24 mouse cellular contexts compared by ENCODE assay signal in the genomic region with DNA sequence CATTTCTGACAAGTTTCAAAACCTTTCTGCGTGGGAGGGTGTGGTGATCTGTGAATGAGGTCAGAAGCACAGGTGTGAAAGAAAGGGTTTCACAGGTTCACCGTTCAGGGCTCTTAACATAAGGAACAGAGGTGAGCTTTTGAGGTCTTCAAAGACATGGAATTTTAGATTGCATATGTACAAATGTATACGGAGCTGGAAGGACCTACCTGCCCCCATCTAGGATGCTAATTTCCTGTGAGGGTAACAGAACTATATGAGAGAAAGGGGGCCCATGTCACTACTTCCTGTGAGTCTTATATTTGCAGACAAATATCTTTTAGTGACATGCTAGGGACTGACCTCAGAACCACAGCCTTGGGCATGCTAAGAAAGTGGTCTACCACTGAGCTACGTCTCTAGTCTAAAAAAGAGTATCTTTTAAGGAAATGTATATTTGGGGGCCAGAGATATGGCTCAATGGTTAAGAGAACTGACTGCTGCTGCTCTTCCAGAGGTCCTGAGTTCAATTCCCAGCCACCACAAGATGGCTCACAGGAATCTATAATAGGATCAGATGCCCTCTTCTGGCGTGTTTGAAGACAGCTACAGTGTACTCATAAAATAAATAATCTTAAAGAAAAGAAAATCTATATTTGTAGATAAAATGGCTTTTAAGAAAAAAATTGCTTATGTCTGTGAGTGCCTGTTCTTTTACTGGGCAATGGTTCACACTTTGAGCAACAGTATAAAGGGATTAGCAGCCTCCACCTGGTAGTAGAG. TPM values are rescaled to one million over a fixed set of nuclear protein-coding genes. Genes with fewer than 3 reads are reported as not detected.
DNase-seq lines count a peak whose midpoint lies in the region; ATAC-seq and TF ChIP-seq lines count a peak whose summit lies in the region.
"Had no signal": no experiment of that assay in that cellular context is flagged by ENCODE, and none has a peak within 500 bp of the region (broad histone marks: within the 10 kb centered on the region; RNA-seq: fewer than 3 reads in every experiment).

No protein-coding gene starts in this region.

- H3K9me3 ChIP-seq in midbrain, postnatal 0 days (ENCODE audit: low read length) = no peaks in the 10 kb centered on the region
- H3K9me3 ChIP-seq in midbrain, embryonic 11.5 days (ENCODE audit: control insufficient read depth, low read length) = no peaks in the 10 kb centered on the region
- H3K9me3 ChIP-seq in liver, embryonic 14.5 days (ENCODE audit: control insufficient read depth, low read length) = no peaks in the 10 kb centered on the region
- no peaks in the 10 kb centered on the region for H3K9me3 ChIP-seq in forebrain, embryonic 11.5 days (ENCODE audit: control insufficient read depth, low read length)
- H3K9me3 ChIP-seq: embryonic facial prominence, embryonic 15.5 days; limb, embryonic 15.5 days; neural tube, embryonic 15.5 days; stomach, embryonic 15.5 days had no signal

- peak; percentile 6; the same call in 1 of the 2 replicates for TF ChIP-seq CTCF in midbrain, postnatal 0 days (IDR thresholded peaks at IDR 0.05)
- TF ChIP-seq CTCF in liver, embryonic 14.5 days (IDR thresholded peaks at IDR 0.05; ENCODE audit: low read depth) = peak; percentile 33; the same call in 1 of the 2 replicates

- ATAC-seq in midbrain, postnatal 0 days (ENCODE audit: low FRiP score) = no peak
- no peak for ATAC-seq in midbrain, embryonic 11.5 days (ENCODE audit: low FRiP score)
- ATAC-seq in activated CD4-positive, CD25-positive, alpha-beta regulatory T cell, adult 4 months = peak; percentile 54
- no peak for ATAC-seq in liver, embryonic 14.5 days (ENCODE audit: insufficient read depth)
- no peak for ATAC-seq in forebrain, embryonic 11.5 days (replicated peaks; ENCODE audit: low FRiP score)
- ATAC-seq: forebrain, embryonic 14.5 days; inflammation-experienced regulatory T-cells, adult 6 months; midbrain, embryonic 16.5 days; Patski had no signal

- DNase-seq in midbrain, postnatal 0 days (ENCODE audit: low spot score) = no peak
- no peak for DNase-seq in midbrain, embryonic 11.5 days (ENCODE audit: low spot score, missing footprints)
- no peak for DNase-seq in liver, embryonic 14.5 days (ENCODE audit: low read depth in 3 of 3, low spot score in 3 of 3)
- DNase-seq in splenic B cell, adult 2 months (ENCODE audit: low read depth, low spot score) = peak; percentile 13
- DNase-seq in forebrain, embryonic 11.5 days (ENCODE audit: low spot score) = no peak
- no peak for DNase-seq in cerebellum, adult 11 months
- DNase-seq: cerebellum, adult 18-20 months; gastrocnemius, postnatal 14 days; lung, postnatal 4 days; thymus, postnatal 14 days had no signal

- no peak overlapping the region for H3K4me2 ChIP-seq in midbrain, postnatal 0 days (ENCODE audit: low read depth, low read length, poor library complexity, severe bottlenecking)
- H3K4me2 ChIP-seq in midbrain, embryonic 11.5 days = no peak overlapping the region
- peak overlapping the region; percentile 93 for H3K4me2 ChIP-seq in liver, embryonic 14.5 days (ENCODE audit: low read depth)
- no peak overlapping the region for H3K4me2 ChIP-seq in forebrain, embryonic 11.5 days (ENCODE audit: low read depth, low read length, severe bottlenecking)
- H3K4me2 ChIP-seq: embryonic facial prominence, embryonic 15.5 days; limb, embryonic 15.5 days; neural tube, embryonic 15.5 days; stomach, embryonic 15.5 days had no signal

- 88% methylated on average over 5 of the region's 5 CpGs for WGBS in midbrain, postnatal 0 days
- 83% methylated on average over 5 of the region's 5 CpGs for WGBS in midbrain, embryonic 11.5 days
- WGBS in liver, embryonic 14.5 days (ENCODE audit: insufficient replicate concordance) = 56% methylated on average over 5 of the region's 5 CpGs
- WGBS in forebrain, embryonic 11.5 days = 87% methylated on average over 5 of the region's 5 CpGs

- H3K9ac ChIP-seq in midbrain, postnatal 0 days (replicated peaks; ENCODE audit: low read length, poor library complexity, severe bottlenecking) = no peak overlapping the region
- no peak overlapping the region for H3K9ac ChIP-seq in midbrain, embryonic 11.5 days (ENCODE audit: low read length)
- peak overlapping the region; percentile 37 for H3K9ac ChIP-seq in liver, embryonic 14.5 days (replicated peaks)
- no peak overlapping the region for H3K9ac ChIP-seq in forebrain, embryonic 11.5 days (ENCODE audit: low read length)
- H3K9ac ChIP-seq: embryonic facial prominence, embryonic 15.5 days; limb, embryonic 15.5 days; neural tube, embryonic 15.5 days; stomach, embryonic 15.5 days had no signal

- no peaks in the 10 kb centered on the region for H3K27me3 ChIP-seq in midbrain, postnatal 0 days (ENCODE audit: insufficient read depth, low read length)
- no peaks in the 10 kb centered on the region for H3K27me3 ChIP-seq in midbrain, embryonic 11.5 days (ENCODE audit: control insufficient read depth, insufficient read depth, low read length)
- H3K27me3 ChIP-seq in liver, embryonic 14.5 days (ENCODE audit: control insufficient read depth, insufficient read depth, low read length) = no peaks in the 10 kb centered on the region
- no peaks in the 10 kb centered on the region for H3K27me3 ChIP-seq in splenic B cell, adult 2 months (ENCODE audit: control insufficient read depth, insufficient read depth, low read length, poor library complexity, severe bottlenecking)
- no peaks in the 10 kb centered on the region for H3K27me3 ChIP-seq in forebrain, embryonic 11.5 days (ENCODE audit: control insufficient read depth, insufficient read depth, low read length)
- H3K27me3 ChIP-seq: embryonic facial prominence, embryonic 15.5 days; limb, embryonic 15.5 days; neural tube, embryonic 15.5 days; stomach, embryonic 15.5 days had no signal

- H3K36me3 ChIP-seq in midbrain, postnatal 0 days (ENCODE audit: insufficient read depth, low read length) = no peaks in the 10 kb centered on the region
- H3K36me3 ChIP-seq in midbrain, embryonic 11.5 days (ENCODE audit: control insufficient read depth, insufficient read depth, low read length) = no peaks in the 10 kb centered on the region
- no peaks in the 10 kb centered on the region for H3K36me3 ChIP-seq in liver, embryonic 14.5 days (replicated peaks; ENCODE audit: control insufficient read depth, insufficient read depth, low read depth)
- no peaks in the 10 kb centered on the region for H3K36me3 ChIP-seq in splenic B cell, adult 2 months (ENCODE audit: control insufficient read depth, insufficient read depth, low read length, poor library complexity, severe bottlenecking)
- H3K36me3 ChIP-seq in forebrain, embryonic 11.5 days (ENCODE audit: control insufficient read depth, insufficient read depth, low read length) = no peaks in the 10 kb centered on the region
- H3K36me3 ChIP-seq: embryonic facial prominence, embryonic 15.5 days; limb, embryonic 15.5 days; neural tube, embryonic 15.5 days; stomach, embryonic 15.5 days had no signal

- H3K27ac ChIP-seq in midbrain, postnatal 0 days (ENCODE audit: low read depth, low read length) = no peak overlapping the region
- no peak overlapping the region for H3K27ac ChIP-seq in midbrain, embryonic 11.5 days (ENCODE audit: low read depth, low read length)
- H3K27ac ChIP-seq in liver, embryonic 14.5 days = peak overlapping the region; percentile 99
- no peak overlapping the region for H3K27ac ChIP-seq in forebrain, embryonic 11.5 days (ENCODE audit: low read depth, low read length)
- H3K27ac ChIP-seq: embryonic facial prominence, embryonic 15.5 days; limb, embryonic 15.5 days; neural tube, embryonic 15.5 days; stomach, embryonic 15.5 days had no signal

- TF ChIP-seq EP300 in liver, embryonic 14.5 days (IDR thresholded peaks at IDR 0.05; ENCODE audit: low read depth) = no peak

- H3K4me1 ChIP-seq in midbrain, postnatal 0 days (ENCODE audit: insufficient read depth, low read length) = no peaks in the 10 kb centered on the region
- H3K4me1 ChIP-seq in midbrain, embryonic 11.5 days (ENCODE audit: control insufficient read depth, insufficient read depth, low read length) = no peaks in the 10 kb centered on the region
- peaks cover 48 to 53% of the 10 kb centered on the region in 2 experiments for H3K4me1 ChIP-seq in liver, embryonic 14.5 days (replicated peaks; ENCODE audit: control insufficient read depth in 2 of 2, insufficient read depth in 2 of 2, low read length in 1 of 2)
- no peaks in the 10 kb centered on the region for H3K4me1 ChIP-seq in forebrain, embryonic 11.5 days (replicated peaks; ENCODE audit: control insufficient read depth, insufficient read depth, low read length)
- H3K4me1 ChIP-seq: embryonic facial prominence, embryonic 15.5 days; limb, embryonic 15.5 days; neural tube, embryonic 15.5 days had no signal

- H3K4me3 ChIP-seq in midbrain, postnatal 0 days (ENCODE audit: low read depth, low read length) = no peak overlapping the region
- no peak overlapping the region for H3K4me3 ChIP-seq in midbrain, embryonic 11.5 days (ENCODE audit: low read depth, low read length)
- peak overlapping the region in 1 of 2 experiments; percentile 48; a peak in 1 of 4 replicates for H3K4me3 ChIP-seq in liver, embryonic 14.5 days (ENCODE audit: insufficient read depth in 1 of 2, low read depth in 2 of 2, low read length in 2 of 2)
- no peak overlapping the region for H3K4me3 ChIP-seq in forebrain, embryonic 11.5 days (ENCODE audit: low read depth, low read length)
- H3K4me3 ChIP-seq: embryonic facial prominence, embryonic 15.5 days; limb, embryonic 15.5 days; neural tube, embryonic 15.5 days; stomach, embryonic 15.5 days had no signal

RNA-seq across cellular contexts. Expression of gene Ssrp1, which starts 23.0 kb away (rescaled TPM):
- 137 and 153 TPM in 2 replicates for total RNA-seq in midbrain, postnatal 0 days (2014; rRNA removed)
- polyA plus RNA-seq in midbrain, postnatal 0 days (2015; fragmentation: Nextera tagmentation; extraction: Ambion mirVana) = 123 TPM in 2 replicates
- polyA plus RNA-seq in midbrain, embryonic 11.5 days (2014; fragmentation: Nextera tagmentation; extraction: Ambion mirVana) = 345 and 352 TPM in 2 replicates
- polyA plus RNA-seq in activated CD4-positive, CD25-positive, alpha-beta regulatory T cell, adult 4 months (2017; shearing (Covaris generic)) = 100 to 1,000 TPM; 135 to 160 TPM
- 82.2 and 115 TPM in 2 replicates for polyA plus RNA-seq in liver, embryonic 14.5 days (2012; rRNA removed)
- 160 and 183 TPM in 2 replicates for polyA plus RNA-seq in liver, embryonic 14.5 days (2014; fragmentation: Nextera tagmentation; extraction: Ambion mirVana)
- polyA plus RNA-seq in forebrain, embryonic 11.5 days (2014; fragmentation: Nextera tagmentation; extraction: Ambion mirVana) = 375 and 413 TPM in 2 replicates

RNA-seq across cellular contexts. Expression of gene P2rx3, which starts 23.3 kb away (rescaled TPM):
- 0.14 and 2.7 TPM in 2 replicates for total RNA-seq in midbrain, postnatal 0 days (2014; rRNA removed)
- 0.48 and 0.88 TPM in 2 replicates for polyA plus RNA-seq in midbrain, postnatal 0 days (2015; fragmentation: Nextera tagmentation; extraction: Ambion mirVana)
- polyA plus RNA-seq in midbrain, embryonic 11.5 days (2014; fragmentation: Nextera tagmentation; extraction: Ambion mirVana) = 2.8 and 3.0 TPM in 2 replicates
- polyA plus RNA-seq in activated CD4-positive, CD25-positive, alpha-beta regulatory T cell, adult 4 months (2017; shearing (Covaris generic)) = under 1 TPM in 1 of 2 experiments, not detected in 1; 0.62 TPM
- polyA plus RNA-seq in liver, embryonic 14.5 days (2012; rRNA removed) = 0.12 and 0.22 TPM in 2 replicates
- polyA plus RNA-seq in liver, embryonic 14.5 days (2014; fragmentation: Nextera tagmentation; extraction: Ambion mirVana) = 0.08 and 0.17 TPM in 2 replicates
- polyA plus RNA-seq in forebrain, embryonic 11.5 days (2014; fragmentation: Nextera tagmentation; extraction: Ambion mirVana) = 1.6 and 1.9 TPM in 2 replicates

RNA-seq across cellular contexts. Expression of gene Prg3, which starts 26.0 kb away (rescaled TPM):
- not detected in 2 replicates for total RNA-seq in midbrain, postnatal 0 days (2014; rRNA removed)
- not detected in 2 replicates for polyA plus RNA-seq in midbrain, postnatal 0 days (2015; fragmentation: Nextera tagmentation; extraction: Ambion mirVana)
- not detected in 2 replicates for polyA plus RNA-seq in midbrain, embryonic 11.5 days (2014; fragmentation: Nextera tagmentation; extraction: Ambion mirVana)
- polyA plus RNA-seq in activated CD4-positive, CD25-positive, alpha-beta regulatory T cell, adult 4 months (2017; shearing (Covaris generic)) = not detected
- polyA plus RNA-seq in liver, embryonic 14.5 days (2012; rRNA removed) = 2.6 and 4.4 TPM in 2 replicates
- polyA plus RNA-seq in liver, embryonic 14.5 days (2014; fragmentation: Nextera tagmentation; extraction: Ambion mirVana) = 2.1 and 3.4 TPM in 2 replicates
- polyA plus RNA-seq in forebrain, embryonic 11.5 days (2014; fragmentation: Nextera tagmentation; extraction: Ambion mirVana) = not detected in 2 replicates
- total RNA-seq: adrenal gland, adult 18-20 months; gastrocnemius, postnatal 14 days; heart, postnatal 25 days; left cerebral cortex, postnatal 14 days had no signal
- polyA plus RNA-seq: cortical plate, adult 2 months; embryonic facial prominence, embryonic 15.5 days; forebrain, embryonic 14.5 days; inflammation-experienced regulatory T-cells, adult 6 months; kidney, embryonic 16.5 days; limb, embryonic 15.5 days; midbrain, embryonic 16.5 days; neural tube, embryonic 15.5 days; Patski had no signal

RNA-seq across cellular contexts. Expression of gene Prg2, which starts 33.7 kb away (rescaled TPM):
- total RNA-seq in midbrain, postnatal 0 days (2014; rRNA removed) = not detected in 2 replicates
- polyA plus RNA-seq in midbrain, postnatal 0 days (2015; fragmentation: Nextera tagmentation; extraction: Ambion mirVana) = not detected in 2 replicates
- polyA plus RNA-seq in midbrain, embryonic 11.5 days (2014; fragmentation: Nextera tagmentation; extraction: Ambion mirVana) = 0.22 and 0.52 TPM in 2 replicates
- polyA plus RNA-seq in activated CD4-positive, CD25-positive, alpha-beta regulatory T cell, adult 4 months (2017; shearing (Covaris generic)) = under 1 TPM in 1 of 2 experiments, not detected in 1; 0.65 TPM
- 33.3 and 62.4 TPM in 2 replicates for polyA plus RNA-seq in liver, embryonic 14.5 days (2012; rRNA removed)
- 17.9 and 21.8 TPM in 2 replicates for polyA plus RNA-seq in liver, embryonic 14.5 days (2014; fragmentation: Nextera tagmentation; extraction: Ambion mirVana)
- not detected in 2 replicates for polyA plus RNA-seq in forebrain, embryonic 11.5 days (2014; fragmentation: Nextera tagmentation; extraction: Ambion mirVana)
- total RNA-seq: adrenal gland, adult 18-20 months; heart, postnatal 25 days; left cerebral cortex, postnatal 14 days had no signal
- polyA plus RNA-seq: cortical plate, adult 2 months; embryonic facial prominence, embryonic 15.5 days; forebrain, embryonic 14.5 days; kidney, embryonic 16.5 days; midbrain, embryonic 16.5 days; Patski had no signal

RNA-seq across cellular contexts. Expression of gene Tnks1bp1, which starts 33.8 kb away (rescaled TPM):
- total RNA-seq in midbrain, postnatal 0 days (2014; rRNA removed) = 86.8 and 102 TPM in 2 replicates
- polyA plus RNA-seq in midbrain, postnatal 0 days (2015; fragmentation: Nextera tagmentation; extraction: Ambion mirVana) = 18.0 and 18.8 TPM in 2 replicates
- polyA plus RNA-seq in midbrain, embryonic 11.5 days (2014; fragmentation: Nextera tagmentation; extraction: Ambion mirVana) = 8.1 and 9.6 TPM in 2 replicates
- 1 to 10 TPM; 3.9 to 6.3 TPM for polyA plus RNA-seq in activated CD4-positive, CD25-positive, alpha-beta regulatory T cell, adult 4 months (2017; shearing (Covaris generic))
- 3.9 and 4.4 TPM in 2 replicates for polyA plus RNA-seq in liver, embryonic 14.5 days (2012; rRNA removed)
- 0.75 and 1.0 TPM in 2 replicates for polyA plus RNA-seq in liver, embryonic 14.5 days (2014; fragmentation: Nextera tagmentation; extraction: Ambion mirVana)
- polyA plus RNA-seq in forebrain, embryonic 11.5 days (2014; fragmentation: Nextera tagmentation; extraction: Ambion mirVana) = 10.0 and 10.2 TPM in 2 replicates
